Mouse (Mus musculus) erythroblast, adult 5-6 weeks (primary cell): ENCODE measurements at regions not wholly inside any gene's neighbourhood (a gene's known extent, or its start where the extent isn't known, plus 50 kb on each side); places are given as distances from the start of the nearest gene placed in this dataset.
"Not testable (repeated sequence)": the region's sequence is repeated elsewhere in the genome, so short reads cannot be mapped to it uniquely, and the experiment has no call there.

Source experiments
- ATAC-seq: replicated peaks from 2 replicates; pipeline ENCODE4 v1.8.0; 2016; ENCODE audit warnings: moderate number of reproducible peaks, mild to moderate bottlenecking, moderate TSS enrichment, inconsistent platforms; ENCODE audit not compliant: poor library complexity, low FRiP score, severe bottlenecking

DNA sequence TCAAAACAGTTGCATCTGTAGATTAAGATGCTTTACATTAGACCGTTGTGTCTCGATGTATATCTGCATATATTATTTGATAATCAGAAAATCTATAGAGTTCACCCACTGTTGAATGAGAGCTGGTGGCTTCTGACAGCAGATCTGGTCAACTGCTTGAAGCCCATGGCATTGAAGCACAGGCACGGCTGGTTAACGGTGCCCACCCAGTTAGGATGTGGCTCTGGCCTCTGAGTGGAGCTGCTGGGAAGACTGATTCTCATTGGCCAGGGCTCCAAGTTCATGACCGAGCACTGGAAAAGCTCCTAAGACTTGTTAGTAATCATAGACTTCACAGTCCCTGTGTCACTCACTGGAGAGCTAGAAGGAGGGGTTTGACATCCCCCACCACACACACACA lies 51.2 kb upstream of the Cldn34a start:
- ATAC-seq: peak; percentile 78

DNA sequence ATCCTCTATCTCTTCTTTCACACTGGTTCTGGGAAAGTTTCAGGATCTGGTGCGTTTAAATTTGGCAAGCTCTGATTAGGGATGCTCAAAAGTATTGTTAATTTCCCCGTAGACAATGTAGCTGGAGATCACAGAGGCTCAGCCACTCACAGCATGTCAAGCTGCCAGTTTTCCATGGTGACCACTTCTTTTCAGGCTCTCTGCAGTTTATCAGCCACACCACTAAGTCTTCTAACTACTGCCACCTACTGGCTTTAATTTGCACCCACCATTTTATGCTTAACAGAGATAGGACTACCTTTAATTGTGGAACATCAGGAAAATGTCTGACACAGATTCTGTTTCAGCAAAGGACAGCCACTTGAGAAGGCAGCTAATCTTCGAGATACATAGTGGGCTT lies 57.7 kb upstream of the Cldn34a start:
- not testable (repeated sequence) for ATAC-seq

DNA sequence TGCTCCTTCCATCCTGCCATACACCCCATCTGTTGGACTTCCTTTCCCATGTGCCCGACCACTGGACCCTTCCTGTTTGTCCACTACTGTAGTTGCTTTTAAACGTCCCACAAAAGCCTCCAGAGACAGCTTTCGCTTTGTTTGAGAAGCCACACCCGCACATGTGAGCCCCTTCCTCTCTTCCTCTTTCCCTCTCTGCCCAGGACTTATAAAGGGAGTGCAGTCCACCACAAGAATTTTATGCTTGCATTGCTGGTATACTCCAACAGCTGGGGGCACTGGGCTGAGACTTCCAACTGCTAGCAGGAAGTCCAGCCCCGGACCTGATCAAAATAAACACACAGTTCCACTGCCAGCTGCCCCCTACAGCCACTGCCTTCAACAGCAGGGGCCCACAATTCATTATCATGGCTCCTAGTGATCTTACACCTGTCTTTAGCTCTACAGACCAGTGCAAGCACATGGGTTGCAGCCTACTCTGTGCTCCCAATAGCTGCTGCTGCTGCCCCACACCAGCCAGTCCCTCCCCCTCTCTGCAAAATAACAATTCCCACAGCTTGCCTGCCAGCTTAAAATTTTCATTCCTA lies 63.7 kb upstream of the Cldn34a start:
- ATAC-seq: not testable (repeated sequence)

DNA sequence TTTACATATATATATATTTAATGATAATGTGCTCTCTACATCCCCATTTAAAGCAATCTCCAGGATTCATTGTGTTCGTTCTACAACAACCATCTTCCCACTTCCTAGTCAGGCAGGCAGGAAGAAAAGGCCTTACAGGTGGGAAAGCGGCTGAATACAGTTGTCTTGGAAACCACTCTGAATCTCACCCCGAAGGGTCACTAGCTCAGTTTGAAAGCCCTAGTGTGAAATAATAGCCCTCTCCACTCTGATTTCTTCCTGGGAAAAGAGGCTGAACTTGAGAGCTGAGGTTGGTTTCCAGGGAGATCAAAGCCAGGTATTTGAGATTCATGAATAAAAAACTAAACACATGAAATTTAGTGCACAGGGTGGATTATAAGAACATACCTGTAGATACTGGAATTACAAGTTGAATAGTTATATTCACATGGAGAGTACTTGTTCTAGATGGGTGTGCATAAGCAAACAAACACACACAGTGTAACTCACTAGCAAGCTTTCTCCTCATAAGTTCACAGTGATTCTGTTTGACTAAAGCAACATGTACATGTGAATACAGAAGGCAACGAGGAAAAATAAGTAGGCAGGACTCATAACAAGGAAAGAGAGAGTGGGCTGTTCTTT lies 91.6 kb upstream of the Cldn34a start:
- ATAC-seq: no peak

DNA sequence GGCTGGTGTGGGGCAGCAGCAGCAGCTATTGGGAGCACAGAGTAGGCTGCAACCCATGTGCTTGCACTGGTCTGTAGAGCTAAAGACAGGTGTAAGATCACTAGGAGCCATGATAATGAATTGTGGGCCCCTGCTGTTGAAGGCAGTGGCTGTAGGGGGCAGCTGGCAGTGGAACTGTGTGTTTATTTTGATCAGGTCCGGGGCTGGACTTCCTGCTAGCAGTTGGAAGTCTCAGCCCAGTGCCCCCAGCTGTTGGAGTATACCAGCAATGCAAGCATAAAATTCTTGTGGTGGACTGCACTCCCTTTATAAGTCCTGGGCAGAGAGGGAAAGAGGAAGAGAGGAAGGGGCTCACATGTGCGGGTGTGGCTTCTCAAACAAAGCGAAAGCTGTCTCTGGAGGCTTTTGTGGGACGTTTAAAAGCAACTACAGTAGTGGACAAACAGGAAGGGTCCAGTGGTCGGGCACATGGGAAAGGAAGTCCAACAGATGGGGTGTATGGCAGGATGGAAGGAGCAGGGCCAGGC lies 56.0 kb upstream of the Gpr173 start:
- ATAC-seq: not testable (repeated sequence)

DNA sequence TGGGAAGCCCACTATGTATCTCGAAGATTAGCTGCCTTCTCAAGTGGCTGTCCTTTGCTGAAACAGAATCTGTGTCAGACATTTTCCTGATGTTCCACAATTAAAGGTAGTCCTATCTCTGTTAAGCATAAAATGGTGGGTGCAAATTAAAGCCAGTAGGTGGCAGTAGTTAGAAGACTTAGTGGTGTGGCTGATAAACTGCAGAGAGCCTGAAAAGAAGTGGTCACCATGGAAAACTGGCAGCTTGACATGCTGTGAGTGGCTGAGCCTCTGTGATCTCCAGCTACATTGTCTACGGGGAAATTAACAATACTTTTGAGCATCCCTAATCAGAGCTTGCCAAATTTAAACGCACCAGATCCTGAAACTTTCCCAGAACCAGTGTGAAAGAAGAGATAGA lies 50.0 kb upstream of the Gpr173 start:
- ATAC-seq: not testable (repeated sequence)
